Mouse (Mus musculus) spleen, adult 2 months (tissue): ENCODE results near the gene Bicc1.

Experiments used
- CTCF ChIP-seq: fragments of 200-500 bp; IDR thresholded peaks from 2 replicates; pipeline ENCODE4 v1.5.1; 2011; ENCODE audit warnings: mild to moderate bottlenecking, inconsistent platforms; ENCODE audit not compliant: insufficient read depth, insufficient read length, insufficient replicate concordance; ENCODE audit errors: extremely low read depth
- POLR2A ChIP-seq: fragments of 200-500 bp; IDR thresholded peaks from 2 replicates; pipeline ENCODE4 v1.6.1; 2011; ENCODE audit warnings: low read depth, low read length, inconsistent platforms

GRCm38 (mm10) chr10:70876119-70876518, 283.4 kb downstream of the Bicc1 start:
- TF ChIP-seq CTCF (no peak), POLR2A (no peak)
